Mouse (Mus musculus) CD4-positive, CD25-positive, alpha-beta regulatory T cell (primary cell): ENCODE measurements around the gene Rcl1. TPM values are rescaled to one million over a fixed set of nuclear protein-coding genes. Genes with fewer than 3 reads are reported as not detected.

ENCODE experiments used
- polyA plus RNA-seq: library from polyadenylated mRNA; unstranded; fragments of 100-300 nt; shearing (Covaris generic); gene quantifications from one replicate; pipeline ENCODE4 v1.2.1, GENCODE M21; 2017

Gene Rcl1
- polyA plus RNA-seq = 55.0 TPM

GRCm38 (mm10) chr19:29100874-29101542 lies at the start of gene Rcl1:
Gene Rcl1 (plus strand): TSS chr19:29101375.

Other genes starting within 250 kb of the Rcl1 start
- 16.5 TPM for gene Plpp6, start 137.4 kb upstream of the Rcl1 start, polyA plus RNA-seq
- gene 4430402I18Rik, start 133.6 kb upstream of the Rcl1 start, polyA plus RNA-seq = 0.30 TPM
- gene Cdc37l1, start 111.0 kb upstream of the Rcl1 start, polyA plus RNA-seq = 51.4 TPM
- gene Ak3, start 53.4 kb upstream of the Rcl1 start, polyA plus RNA-seq = 49.1 TPM
- gene Jak2, start 150.5 kb downstream of the Rcl1 start, polyA plus RNA-seq = 89.9 TPM
- 18.0 TPM for gene Insl6, start 224.0 kb downstream of the Rcl1 start, polyA plus RNA-seq
- not detected for gene Rln1, start 233.3 kb downstream of the Rcl1 start, polyA plus RNA-seq